Mouse (Mus musculus): ENCODE data around the gene Exoc2.

DNA sequence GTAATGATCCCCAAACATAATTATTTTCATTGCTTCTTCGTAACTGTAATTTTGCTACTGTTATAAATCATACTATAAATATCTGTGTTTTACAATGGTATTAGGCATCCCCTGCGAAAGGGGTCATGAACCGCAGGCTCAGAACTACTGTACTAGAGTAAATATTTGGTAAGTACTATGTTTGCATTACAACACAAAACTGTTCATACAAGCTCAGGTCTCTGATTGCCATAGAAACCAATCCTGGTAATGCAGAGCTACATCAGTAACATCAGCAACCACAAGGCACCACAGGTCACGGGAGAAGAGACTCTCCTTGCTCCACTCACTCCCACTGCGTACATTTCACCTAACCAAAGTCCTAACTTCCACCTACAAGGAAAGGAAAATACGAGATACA is 49.6 kb downstream of the Exoc2 start:
- TF ChIP-seq CTCF (IDR thresholded peaks at IDR 0.05) (no peak), EP300 (IDR thresholded peaks at IDR 0.05) (no peak)
